Mouse (Mus musculus) hindlimb bud, embryonic 11.5 days (tissue): ENCODE measurements around the gene Dnajb14.
"Not testable (repeated sequence)": the region's sequence is repeated elsewhere in the genome, so short reads cannot be mapped to it uniquely, and the experiment has no call there.

Experiments
- DNase-seq: peaks from one replicate; pipeline ENCODE4 v3.0.0-alpha.2; 2012; ENCODE audit warnings: low read depth, low spot score; ENCODE audit errors: extremely low spot score

The Dnajb14 gene

GRCm38 (mm10) chr3:137951819-137952218, 84.3 kb downstream of the Dnajb14 start:
- no peak for DNase-seq

GRCm38 (mm10) chr3:137952225-137952913, 84.9 kb downstream of the Dnajb14 start:
- DNase-seq = no peak

DNA sequence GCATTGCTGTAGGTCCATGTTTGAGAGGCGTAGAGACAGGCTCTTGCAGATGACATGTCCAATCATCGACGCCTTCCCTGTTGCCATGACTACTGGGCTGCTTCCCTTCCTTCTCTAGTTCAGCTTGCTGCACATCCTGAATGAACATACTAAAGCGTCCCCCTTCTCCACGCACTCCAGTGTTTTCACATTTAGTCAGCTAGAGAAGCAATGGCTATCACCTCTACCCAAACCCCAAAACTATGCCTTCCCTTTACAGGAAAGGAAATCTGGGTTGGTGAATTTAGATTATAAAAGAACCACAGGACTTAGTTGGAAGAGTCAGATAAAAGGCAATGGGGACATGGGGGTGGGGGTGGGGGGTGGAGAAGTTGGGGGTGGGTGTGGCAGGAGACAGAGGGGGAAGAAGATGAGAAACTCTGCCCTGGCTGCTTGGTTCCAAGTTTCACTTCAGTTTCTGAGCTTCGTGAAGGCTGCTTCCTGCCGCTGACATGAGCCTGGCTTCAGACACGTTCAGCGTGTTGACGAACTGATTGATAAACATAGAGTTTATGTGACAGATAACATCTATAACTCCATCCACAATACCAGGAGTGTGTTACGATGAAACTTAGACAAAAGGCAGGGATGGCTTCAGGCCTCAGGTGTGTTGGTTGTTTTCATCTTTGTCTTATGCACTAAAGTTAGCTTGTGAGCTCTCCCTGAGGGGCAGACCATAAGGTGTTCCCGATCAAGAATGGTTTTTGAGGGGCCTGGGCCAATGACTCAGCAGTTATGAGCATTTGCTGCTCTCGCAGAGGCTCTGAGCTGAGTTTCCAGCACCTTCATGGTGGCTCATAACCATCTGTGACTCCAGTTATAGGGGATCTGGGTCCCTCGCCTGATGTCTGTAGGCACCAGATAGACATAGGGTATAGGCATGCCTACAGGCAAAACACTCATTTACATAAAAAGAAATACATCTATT, 85.7 kb downstream of the Dnajb14 start:
- no peak for DNase-seq

DNA sequence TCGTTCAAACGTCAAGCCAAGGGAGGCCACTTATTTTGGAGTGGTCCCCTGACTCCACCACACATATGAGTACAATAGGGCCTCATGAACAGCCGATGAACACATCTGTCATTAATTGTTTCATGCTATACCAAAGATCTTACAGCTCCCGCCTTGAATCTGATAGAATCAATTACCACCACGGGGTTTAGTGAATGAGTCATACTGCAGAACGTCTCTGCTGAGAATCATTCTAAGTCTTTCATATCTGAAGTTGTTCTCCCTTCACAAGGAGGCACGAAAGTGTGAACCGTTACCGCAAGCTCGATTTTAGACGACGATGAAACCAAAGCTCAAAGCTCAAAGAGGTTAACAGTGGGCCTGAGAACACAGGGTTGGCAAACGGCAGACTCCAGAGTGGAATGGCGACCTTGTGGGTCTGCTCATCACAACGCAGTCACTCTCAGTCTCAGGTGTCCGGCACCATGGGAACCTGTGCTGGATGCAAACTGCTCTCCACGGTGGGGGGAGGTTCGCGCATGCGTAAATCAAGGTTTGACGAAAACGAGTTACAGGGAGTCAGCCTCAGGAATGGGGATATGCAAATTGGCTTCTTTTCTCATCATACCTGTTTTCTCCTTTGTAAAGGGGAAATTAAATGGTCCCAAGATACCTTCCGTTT, 86.9 kb downstream of the Dnajb14 start:
- no peak for DNase-seq

- DNase-seq = no peak
Observed at GRCm38 (mm10) chr3:137955560-137956081, 88.1 kb downstream of the Dnajb14 start.

- DNase-seq = no peak
Observed at GRCm38 (mm10) chr3:137957864-137958263, 90.4 kb downstream of the Dnajb14 start.

- no peak for DNase-seq
Observed at GRCm38 (mm10) chr3:137958352-137958751, 90.9 kb downstream of the Dnajb14 start.

GRCm38 (mm10) chr3:137959456-137959855, 92.0 kb downstream of the Dnajb14 start:
- no peak for DNase-seq

GRCm38 (mm10) chr3:137961736-137962385, 94.4 kb downstream of the Dnajb14 start:
- no peak for DNase-seq

DNA sequence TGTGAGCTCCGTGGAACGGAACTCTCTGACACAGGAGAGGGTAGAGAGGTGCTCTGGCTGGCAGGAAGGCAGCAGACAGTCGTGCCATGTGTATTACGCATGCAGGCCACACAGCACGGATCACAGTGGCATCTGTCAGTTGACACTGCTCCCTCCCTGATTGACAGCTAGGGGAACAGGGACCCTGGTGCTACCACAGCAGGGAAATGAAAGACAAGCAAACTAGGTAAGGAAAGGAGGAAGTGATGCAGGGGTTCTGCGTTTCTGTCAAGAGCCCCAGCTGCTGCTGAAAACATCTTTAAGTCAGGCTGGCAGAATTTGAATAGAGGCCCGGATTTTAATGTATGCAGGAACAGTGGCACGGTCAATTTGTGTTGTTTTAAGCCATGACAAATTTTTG, 96.0 kb downstream of the Dnajb14 start:
- no peak for DNase-seq

GRCm38 (mm10) chr3:137964014-137964413, 96.5 kb downstream of the Dnajb14 start:
- not testable (repeated sequence) for DNase-seq
